Mouse (Mus musculus) G1E (cell line): ENCODE measurements around the gene Vwa2. TPM values are rescaled to one million over a fixed set of nuclear protein-coding genes. Genes with fewer than 3 reads are reported as not detected.

Source experiments
- ATAC-seq: 2 replicates; pipeline ENCODE4 v1.8.0; 2016; ENCODE audit warnings: mild to moderate bottlenecking; ENCODE audit not compliant: insufficient number of reproducible peaks, poor library complexity, low FRiP score, severe bottlenecking; ENCODE audit errors: extremely low read depth
- DNase-seq: peaks from one replicate; pipeline ENCODE4 v3.0.0; 2012; ENCODE audit warnings: low spot score
- H3K27me3 ChIP-seq: 2 replicates; pipeline ENCODE4 v1.6.1; 2012; ENCODE audit warnings: mild to moderate bottlenecking, low read length, inconsistent platforms; ENCODE audit not compliant: insufficient read depth
- H3K36me3 ChIP-seq: replicated peaks from 2 replicates; pipeline ENCODE3; 2012; ENCODE audit warnings: mild to moderate bottlenecking, inconsistent platforms
- H3K4me1 ChIP-seq: 2 replicates; pipeline ENCODE4 v1.6.1; 2012; ENCODE audit warnings: low read depth, low read length, inconsistent platforms, mixed read lengths; ENCODE audit not compliant: insufficient read depth
- H3K4me3 ChIP-seq: 2 replicates; pipeline ENCODE4 v1.5.1; 2012; ENCODE audit warnings: low read depth, mild to moderate bottlenecking, inconsistent platforms, low read length, moderate library complexity, mixed read lengths
- H3K9me3 ChIP-seq: replicated peaks from 2 replicates; pipeline ENCODE4 v1.6.1; 2012; ENCODE audit warnings: inconsistent platforms
- CTCF ChIP-seq: IDR thresholded peaks from 2 replicates; pipeline ENCODE4 v1.5.1; 2012; ENCODE audit warnings: low read depth, low read length, inconsistent platforms, mixed read lengths
- GATA1 ChIP-seq: IDR thresholded peaks from 2 replicates; pipeline ENCODE4 v1.6.1; 2012; ENCODE audit warnings: borderline replicate concordance, low read length, inconsistent platforms, mixed read lengths
- GATA2 ChIP-seq: IDR thresholded peaks from 2 replicates; pipeline ENCODE4 v1.6.1; 2012; ENCODE audit warnings: low read depth, low read length, inconsistent platforms, borderline replicate concordance
- POLR2AphosphoS5 ChIP-seq: IDR thresholded peaks from 2 replicates; pipeline ENCODE4 v1.6.1; 2012; ENCODE audit warnings: low read depth, low read length, inconsistent platforms; ENCODE audit not compliant: insufficient replicate concordance
- TAL1 ChIP-seq: conservative IDR thresholded peaks from 2 replicates; pipeline ENCODE4 v1.6.1; 2012; ENCODE audit warnings: low read depth, low read length, inconsistent platforms, mixed read lengths
- polyA plus RNA-seq: library from polyadenylated mRNA; stranded (reverse); fragments of >175 nt; gene quantifications from 2 replicates; pipeline ENCODE4 v1.2.3, GENCODE M21; 2012
- total RNA-seq, 2 experiments: library from RNA; stranded (forward) in 1 of 2; stranded (reverse) in 1 of 2; fragments of 200-1000 nt in 1 of 2; fragments of >200 nt in 1 of 2; fragmentation: Nextera tagmentation in 1 of 2; gene quantifications; 2 replicates each; pipeline ENCODE4 v1.2.3; 2014 to 2017

Vwa2 gene
- total and polyA plus RNA-seq, 3 experiments = not detected

DNA sequence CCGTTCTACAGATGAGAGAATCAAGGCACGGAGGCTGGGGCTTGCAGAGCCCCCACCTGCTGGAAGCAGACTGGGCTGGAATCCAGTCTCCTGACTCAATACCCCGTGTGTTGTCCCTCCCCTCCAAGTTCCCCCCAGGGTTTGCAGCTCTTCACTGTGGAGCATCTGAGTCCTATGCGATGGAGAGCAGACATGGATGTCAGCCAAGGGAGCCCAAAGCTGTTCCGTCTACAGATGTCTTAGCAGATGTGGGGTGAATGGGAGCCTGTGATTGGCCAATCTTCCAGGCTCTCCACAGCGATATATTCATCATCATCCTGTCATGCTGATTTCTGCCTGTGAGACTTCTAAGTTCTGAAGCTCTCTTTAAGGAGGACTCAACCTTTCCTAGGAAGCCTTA, 3.3 kb downstream of the Vwa2 start:
- Histone ChIP-seq H3K36me3 (no peaks in the 10 kb centered on the region), H3K27me3 (peaks cover 36% of the 10 kb centered on the region), H3K4me3 (no peak overlapping the region), H3K4me1 (no peaks in the 10 kb centered on the region), H3K9me3 (no peaks in the 10 kb centered on the region)
- TF ChIP-seq POLR2AphosphoS5 = no peak
- no peak for TF ChIP-seq CTCF
- no peak for TF ChIP-seq GATA2
- no peak for TF ChIP-seq TAL1
- no peak for TF ChIP-seq GATA1
- ATAC-seq (no peak), DNase-seq (no peak)

DNA sequence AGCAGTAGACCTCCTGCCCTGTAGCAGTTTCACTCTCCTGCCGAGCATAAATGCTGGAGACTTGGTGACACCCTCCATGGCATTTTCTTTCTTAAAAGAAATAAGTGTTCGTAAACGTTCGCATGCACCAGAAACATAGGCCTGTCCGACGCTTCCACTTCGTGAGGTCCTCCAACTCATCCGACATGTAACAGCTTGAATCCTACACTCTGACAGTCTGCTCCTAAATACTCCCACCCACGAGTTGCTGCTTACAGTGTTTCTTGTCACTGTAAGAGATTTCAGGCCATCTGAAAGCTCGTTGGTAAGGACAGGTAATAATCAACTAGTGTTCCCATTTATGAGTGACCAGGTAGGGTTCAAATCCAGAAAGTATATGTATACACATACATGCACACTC, 13.8 kb downstream of the Vwa2 start:
- no peaks in the 10 kb centered on the region for H3K9me3 ChIP-seq
- H3K36me3 ChIP-seq = no peaks in the 10 kb centered on the region
- H3K4me3 ChIP-seq = no peak overlapping the region
- TF ChIP-seq GATA2 (no peak), POLR2AphosphoS5 (no peak), TAL1 (no peak), GATA1 (no peak), CTCF (no peak)
- 0 out of 2 replicates have a peak, but pooled peaks cover 3% of the 10 kb centered on the region for H3K4me1 ChIP-seq
- DNase-seq = no peak
- peaks cover 12% of the 10 kb centered on the region for H3K27me3 ChIP-seq
- ATAC-seq = no peak

DNA sequence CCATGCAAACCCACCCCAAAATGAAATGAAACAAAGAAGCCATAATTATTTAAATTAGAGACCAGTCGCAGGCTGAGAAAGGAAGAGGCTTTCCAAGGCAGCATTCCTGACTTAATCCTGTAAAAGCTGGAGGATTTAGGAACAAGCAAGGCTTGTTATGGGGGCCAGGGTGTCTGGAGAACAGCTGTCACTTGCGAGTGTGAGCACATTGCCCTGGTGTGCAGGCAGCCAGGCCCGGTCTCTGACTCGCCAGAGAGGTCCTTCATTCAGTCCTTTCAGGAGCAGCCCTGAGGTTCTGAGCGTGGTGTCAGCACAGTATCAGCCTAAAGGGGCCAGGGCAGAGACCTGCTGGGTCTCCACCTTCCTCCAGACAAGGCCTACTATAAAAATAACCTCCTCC, 14.6 kb downstream of the Vwa2 start:
- no peaks in the 10 kb centered on the region for H3K36me3 ChIP-seq
- ATAC-seq = no peak
- peaks cover 7% of the 10 kb centered on the region for H3K27me3 ChIP-seq
- DNase-seq = no peak
- TF ChIP-seq CTCF = no peak
- TF ChIP-seq POLR2AphosphoS5 = no peak
- no peak for TF ChIP-seq GATA2
- no peak for TF ChIP-seq TAL1
- TF ChIP-seq GATA1 = no peak
- H3K9me3 ChIP-seq = no peaks in the 10 kb centered on the region
- H3K4me1 ChIP-seq = 0 out of 2 replicates have a peak, but pooled peaks cover 3% of the 10 kb centered on the region
- H3K4me3 ChIP-seq = no peak overlapping the region

DNA sequence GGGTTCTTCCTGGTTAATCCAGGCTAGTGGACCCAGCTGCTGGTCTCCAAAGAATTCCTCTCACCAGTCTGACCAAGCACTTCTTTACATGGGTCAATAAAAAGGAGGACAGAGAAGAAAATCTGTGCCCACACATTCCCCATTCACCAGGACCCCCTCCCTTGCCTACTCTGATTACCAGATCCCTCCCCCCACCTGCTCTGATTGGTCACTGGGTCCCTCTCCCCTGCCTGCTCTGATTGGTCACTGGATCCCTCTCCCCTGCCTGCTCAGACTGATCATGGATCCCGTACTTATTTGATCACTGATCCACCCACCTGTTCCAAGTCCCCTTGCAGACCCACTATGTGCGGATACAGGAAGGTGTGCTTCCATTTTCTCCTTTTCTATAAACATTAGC, 17.4 kb downstream of the Vwa2 start:
- no peaks in the 10 kb centered on the region for H3K36me3 ChIP-seq
- no peak for TF ChIP-seq CTCF
- no peak for TF ChIP-seq GATA1
- TF ChIP-seq GATA2 = no peak
- TF ChIP-seq POLR2AphosphoS5 = no peak
- no peak for TF ChIP-seq TAL1
- H3K4me3 ChIP-seq = no peak overlapping the region
- H3K4me1 ChIP-seq = 0 out of 2 replicates have a peak, but pooled peaks cover 3% of the 10 kb centered on the region
- H3K9me3 ChIP-seq = no peaks in the 10 kb centered on the region
- DNase-seq (no peak), ATAC-seq (no peak)
- H3K27me3 ChIP-seq = peaks cover 2% of the 10 kb centered on the region; the same call in 1 of the 2 replicates

DNA sequence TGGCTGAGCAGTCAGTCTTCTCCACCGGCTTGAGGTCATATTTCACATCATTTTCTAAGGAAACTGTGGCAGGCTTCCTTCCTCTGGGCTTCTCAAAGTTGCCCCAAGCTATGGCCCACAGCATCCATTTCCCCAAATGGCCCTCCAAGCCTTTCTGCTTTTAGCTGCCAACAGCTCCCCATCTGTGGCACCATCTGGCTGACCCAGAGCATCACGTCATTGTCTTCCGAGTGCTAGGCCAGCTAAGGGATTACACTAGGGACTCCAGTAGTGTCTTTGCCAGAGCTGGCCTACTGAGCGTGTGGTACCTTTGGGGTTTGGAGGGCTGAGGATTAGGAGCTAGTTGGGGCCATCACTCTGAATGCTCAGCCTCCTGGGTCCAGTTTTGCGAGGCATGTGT, 18.5 kb downstream of the Vwa2 start:
- no peak for ATAC-seq

DNA sequence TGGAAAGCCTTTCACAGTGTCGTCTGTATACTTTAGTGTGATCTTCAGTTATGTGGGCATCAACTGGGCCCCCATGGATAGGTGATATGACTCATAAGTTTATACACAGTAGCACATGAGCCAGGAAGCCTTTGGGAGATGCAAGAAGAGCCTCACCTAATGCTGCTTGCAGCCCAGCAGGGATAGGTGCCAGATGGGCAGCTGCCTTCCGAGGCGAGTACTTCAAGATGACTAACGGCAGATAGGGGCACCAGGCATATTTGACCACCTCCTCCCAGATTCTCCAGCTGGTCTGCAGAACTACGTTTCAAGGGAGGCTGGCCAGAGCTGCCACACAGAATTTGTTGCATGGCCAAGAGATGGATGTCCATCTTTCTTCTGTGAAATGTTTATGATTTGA, 19.3 kb downstream of the Vwa2 start:
- Histone ChIP-seq H3K9me3 (no peaks in the 10 kb centered on the region), H3K36me3 (no peaks in the 10 kb centered on the region), H3K4me1 (0 out of 2 replicates have a peak, but pooled peaks cover 3% of the 10 kb centered on the region), H3K4me3 (no peak overlapping the region), H3K27me3 (peaks cover 2% of the 10 kb centered on the region; the same call in 1 of the 2 replicates)
- TF ChIP-seq POLR2AphosphoS5 (no peak), CTCF (no peak), GATA1 (no peak), TAL1 (no peak), GATA2 (no peak)
- no peak for ATAC-seq
- DNase-seq = no peak

More for the DNA sequence above, 18.5 kb downstream of the Vwa2 start:
- Histone ChIP-seq H3K9me3 (no peaks in the 10 kb centered on the region), H3K4me3 (no peak overlapping the region), H3K27me3 (peaks cover 2% of the 10 kb centered on the region; the same call in 1 of the 2 replicates), H3K36me3 (no peaks in the 10 kb centered on the region), H3K4me1 (0 out of 2 replicates have a peak, but pooled peaks cover 3% of the 10 kb centered on the region)
- no peak for DNase-seq
- TF ChIP-seq GATA2 (no peak), GATA1 (no peak), CTCF (no peak), POLR2AphosphoS5 (no peak), TAL1 (no peak)
